Mouse (Mus musculus): ENCODE measurements around the gene Fez1. TPM values are rescaled to one million over a fixed set of nuclear protein-coding genes. Genes with fewer than 3 reads are reported as not detected.

Fez1 gene
- polyA plus RNA-seq, 1 experiment from 2014 or later = 0.08 TPM

GRCm38 (mm10) chr9:36803386-36803785, 18.3 kb upstream of the Fez1 start:
- no peaks in the 10 kb centered on the region for H3K27me3 ChIP-seq (ENCODE audit: control insufficient read depth, insufficient read depth, low read depth, low read length)
- no peak overlapping the region for H3K9ac ChIP-seq (ENCODE audit: low read depth, low read length)
- no peaks in the 10 kb centered on the region for H3K9me3 ChIP-seq (replicated peaks; ENCODE audit: control insufficient read depth, low read length)
- no peak overlapping the region for H3K4me2 ChIP-seq (ENCODE audit: low read depth, low read length)
- no peak overlapping the region for H3K27ac ChIP-seq (ENCODE audit: low read length)
- no peaks in the 10 kb centered on the region for H3K36me3 ChIP-seq (ENCODE audit: control insufficient read depth, insufficient read depth)
- 59% methylated on average over 6 of the region's 6 CpGs for WGBS (ENCODE audit: insufficient replicate concordance)
- no peak for ATAC-seq (ENCODE audit: low read depth)
- no peaks in the 10 kb centered on the region for H3K4me1 ChIP-seq (ENCODE audit: control insufficient read depth, low read depth, low read length)
- H3K4me3 ChIP-seq (ENCODE audit: low read depth, low read length) = no peak overlapping the region

- H3K27me3 ChIP-seq (ENCODE audit: control insufficient read depth, insufficient read depth, low read depth, low read length) = no peaks in the 10 kb centered on the region
- H3K4me1 ChIP-seq (ENCODE audit: control insufficient read depth, low read depth, low read length) = no peaks in the 10 kb centered on the region
- no peak overlapping the region for H3K9ac ChIP-seq (ENCODE audit: low read depth, low read length)
- H3K4me2 ChIP-seq (ENCODE audit: low read depth, low read length) = no peak overlapping the region
- WGBS (ENCODE audit: insufficient replicate concordance) = 51% methylated on average over 3 of the region's 3 CpGs
- ATAC-seq (ENCODE audit: low read depth) = no peak
- H3K36me3 ChIP-seq (ENCODE audit: control insufficient read depth, insufficient read depth) = no peaks in the 10 kb centered on the region
- no peak overlapping the region for H3K4me3 ChIP-seq (ENCODE audit: low read depth, low read length)
- no peak overlapping the region for H3K27ac ChIP-seq (ENCODE audit: low read length)
- no peaks in the 10 kb centered on the region for H3K9me3 ChIP-seq (replicated peaks; ENCODE audit: control insufficient read depth, low read length)
These were observed 17.7 kb upstream of the Fez1 start for GRCm38 (mm10) chr9:36803926-36804325.

- H3K9ac ChIP-seq (ENCODE audit: low read depth, low read length) = no peak overlapping the region
- H3K27ac ChIP-seq (ENCODE audit: low read length) = no peak overlapping the region
- H3K4me3 ChIP-seq (ENCODE audit: low read depth, low read length) = no peak overlapping the region
- no peaks in the 10 kb centered on the region for H3K36me3 ChIP-seq (ENCODE audit: control insufficient read depth, insufficient read depth)
- 87% methylated on average over 3 of the region's 3 CpGs for WGBS (ENCODE audit: insufficient replicate concordance)
- H3K9me3 ChIP-seq (replicated peaks; ENCODE audit: control insufficient read depth, low read length) = no peaks in the 10 kb centered on the region
- H3K4me2 ChIP-seq (ENCODE audit: low read depth, low read length) = no peak overlapping the region
- no peak for ATAC-seq (ENCODE audit: low read depth)
- no peaks in the 10 kb centered on the region for H3K4me1 ChIP-seq (ENCODE audit: control insufficient read depth, low read depth, low read length)
- H3K27me3 ChIP-seq (ENCODE audit: control insufficient read depth, insufficient read depth, low read depth, low read length) = no peaks in the 10 kb centered on the region
These were observed 16.2 kb upstream of the Fez1 start for GRCm38 (mm10) chr9:36805256-36805975.

DNA sequence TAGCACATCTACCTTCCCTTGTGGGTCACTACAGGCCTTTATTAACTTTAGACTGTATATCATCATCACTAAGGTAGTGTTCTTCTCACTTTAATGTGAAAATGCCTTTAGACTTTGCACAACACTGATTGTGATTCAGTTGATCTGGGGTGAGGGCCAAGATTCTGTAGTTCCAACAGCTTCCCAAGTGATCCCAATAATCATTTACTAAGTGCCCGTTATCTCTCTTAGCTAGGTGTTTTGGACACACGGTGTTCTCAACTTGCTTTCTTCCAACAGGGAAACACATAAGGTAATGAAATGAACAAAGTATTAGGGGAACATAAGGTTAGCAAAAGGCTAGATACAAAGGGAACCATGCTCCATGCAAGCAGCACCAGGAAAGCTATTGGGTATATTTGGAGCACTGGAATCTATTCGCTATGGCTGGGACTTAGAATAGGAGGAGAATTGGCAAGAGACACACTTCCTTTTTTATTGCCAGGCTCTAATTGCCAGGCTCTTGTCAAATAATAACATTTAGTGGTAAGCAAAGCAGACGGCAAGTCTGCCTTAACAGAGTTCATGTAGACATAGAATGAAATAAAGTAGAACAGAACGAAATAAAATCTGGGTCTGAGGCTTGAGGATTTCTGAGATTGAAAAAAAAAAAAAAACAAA, 13.4 kb upstream of the Fez1 start:
- H3K27ac ChIP-seq (ENCODE audit: low read length) = no peak overlapping the region

GRCm38 (mm10) chr9:36814486-36814885, 7.2 kb upstream of the Fez1 start:
- no peak for ATAC-seq (ENCODE audit: low read depth)

More for the DNA sequence above, 13.4 kb upstream of the Fez1 start:
- H3K9me3 ChIP-seq (replicated peaks; ENCODE audit: control insufficient read depth, low read length) = no peaks in the 10 kb centered on the region
- H3K4me2 ChIP-seq (ENCODE audit: low read depth, low read length) = no peak overlapping the region
- peak; percentile 27; the same call in 1 of the 2 replicates for ATAC-seq (ENCODE audit: low read depth)
- no peaks in the 10 kb centered on the region for H3K36me3 ChIP-seq (ENCODE audit: control insufficient read depth, insufficient read depth)
- H3K4me3 ChIP-seq (ENCODE audit: low read depth, low read length) = no peak overlapping the region
- H3K9ac ChIP-seq (ENCODE audit: low read depth, low read length) = no peak overlapping the region
- no peaks in the 10 kb centered on the region for H3K27me3 ChIP-seq (ENCODE audit: control insufficient read depth, insufficient read depth, low read depth, low read length)
- no peaks in the 10 kb centered on the region for H3K4me1 ChIP-seq (ENCODE audit: control insufficient read depth, low read depth, low read length)
- 67% methylated on average over 5 of the region's 5 CpGs for WGBS (ENCODE audit: insufficient replicate concordance)

DNA sequence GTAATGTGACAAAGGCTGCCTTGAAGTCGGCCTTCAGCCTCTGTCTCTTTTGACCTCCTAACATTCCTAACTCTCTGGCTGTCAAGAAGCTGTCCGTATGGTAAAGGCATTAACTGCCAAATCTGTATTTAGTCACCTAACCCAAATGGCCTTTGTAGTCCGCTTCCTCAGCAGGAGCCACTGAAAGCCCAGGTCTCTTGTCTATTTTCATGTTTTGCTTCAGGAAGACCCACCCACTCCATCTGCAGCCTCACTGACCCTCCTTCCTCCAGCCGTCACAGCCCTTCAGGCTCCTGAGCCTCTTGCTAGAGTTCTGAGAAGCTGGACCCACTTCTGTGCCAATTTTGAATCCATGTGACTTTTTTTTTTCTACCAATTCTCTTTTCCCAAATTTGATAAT, 2.8 kb upstream of the Fez1 start:
- Histone ChIP-seq H3K4me3 (ENCODE audit: low read depth, low read length) (no peak overlapping the region), H3K27ac (ENCODE audit: low read length) (no peak overlapping the region), H3K9ac (ENCODE audit: low read depth, low read length) (no peak overlapping the region), H3K9me3 (replicated peaks; ENCODE audit: control insufficient read depth, low read length) (no peaks in the 10 kb centered on the region), H3K36me3 (ENCODE audit: control insufficient read depth, insufficient read depth) (no peaks in the 10 kb centered on the region), H3K4me1 (ENCODE audit: control insufficient read depth, low read depth, low read length) (no peaks in the 10 kb centered on the region), H3K27me3 (ENCODE audit: control insufficient read depth, insufficient read depth, low read depth, low read length) (no peaks in the 10 kb centered on the region), H3K4me2 (ENCODE audit: low read depth, low read length) (no peak overlapping the region)
- WGBS (ENCODE audit: insufficient replicate concordance) = 60% methylated on average over 4 of the region's 4 CpGs
- ATAC-seq (ENCODE audit: low read depth) = no peak

More at GRCm38 (mm10) chr9:36814486-36814885, 7.2 kb upstream of the Fez1 start:
- H3K9me3 ChIP-seq (replicated peaks; ENCODE audit: control insufficient read depth, low read length) = no peaks in the 10 kb centered on the region
- H3K36me3 ChIP-seq (ENCODE audit: control insufficient read depth, insufficient read depth) = no peaks in the 10 kb centered on the region
- H3K9ac ChIP-seq (ENCODE audit: low read depth, low read length) = no peak overlapping the region
- no peak overlapping the region for H3K4me2 ChIP-seq (ENCODE audit: low read depth, low read length)
- no peak overlapping the region for H3K4me3 ChIP-seq (ENCODE audit: low read depth, low read length)
- WGBS (ENCODE audit: insufficient replicate concordance) = 39% methylated on average over 3 of the region's 3 CpGs
- H3K27ac ChIP-seq (ENCODE audit: low read length) = no peak overlapping the region
- no peaks in the 10 kb centered on the region for H3K27me3 ChIP-seq (ENCODE audit: control insufficient read depth, insufficient read depth, low read depth, low read length)
- H3K4me1 ChIP-seq (ENCODE audit: control insufficient read depth, low read depth, low read length) = no peaks in the 10 kb centered on the region

GRCm38 (mm10) chr9:36820969-36821643, 558 bp upstream of the Fez1 start:
- Histone ChIP-seq H3K9me3 (replicated peaks; ENCODE audit: control insufficient read depth, low read length) (no peaks in the 10 kb centered on the region), H3K27ac (ENCODE audit: low read length) (no peak overlapping the region), H3K4me1 (ENCODE audit: control insufficient read depth, low read depth, low read length) (no peaks in the 10 kb centered on the region), H3K27me3 (ENCODE audit: control insufficient read depth, insufficient read depth, low read depth, low read length) (no peaks in the 10 kb centered on the region), H3K9ac (ENCODE audit: low read depth, low read length) (no peak overlapping the region), H3K4me3 (ENCODE audit: low read depth, low read length) (no peak overlapping the region), H3K36me3 (ENCODE audit: control insufficient read depth, insufficient read depth) (no peaks in the 10 kb centered on the region), H3K4me2 (ENCODE audit: low read depth, low read length) (no peak overlapping the region)
- no peak for ATAC-seq (ENCODE audit: low read depth)
- WGBS (ENCODE audit: insufficient replicate concordance) = 47% methylated on average over 9 of the region's 9 CpGs

GRCm38 (mm10) chr9:36822024-36822423, 360 bp downstream of the Fez1 start:
- no peaks in the 10 kb centered on the region for H3K9me3 ChIP-seq (replicated peaks; ENCODE audit: control insufficient read depth, low read length)
- no peak overlapping the region for H3K4me3 ChIP-seq (ENCODE audit: low read depth, low read length)
- no peaks in the 10 kb centered on the region for H3K27me3 ChIP-seq (ENCODE audit: control insufficient read depth, insufficient read depth, low read depth, low read length)
- ATAC-seq (ENCODE audit: low read depth) = no peak
- H3K9ac ChIP-seq (ENCODE audit: low read depth, low read length) = no peak overlapping the region
- no peak overlapping the region for H3K4me2 ChIP-seq (ENCODE audit: low read depth, low read length)
- 34% methylated on average over 2 of the region's 2 CpGs for WGBS (ENCODE audit: insufficient replicate concordance)
- no peaks in the 10 kb centered on the region for H3K36me3 ChIP-seq (ENCODE audit: control insufficient read depth, insufficient read depth)
- no peak overlapping the region for H3K27ac ChIP-seq (ENCODE audit: low read length)
- no peaks in the 10 kb centered on the region for H3K4me1 ChIP-seq (ENCODE audit: control insufficient read depth, low read depth, low read length)

All from liver, embryonic 16.5 days (tissue).